Mouse (Mus musculus): ENCODE data around the gene Dctpp1.
A peak's percentile ranks its signal among the peaks of the same experiment; 100 is the strongest.

The Dctpp1 gene

DNA sequence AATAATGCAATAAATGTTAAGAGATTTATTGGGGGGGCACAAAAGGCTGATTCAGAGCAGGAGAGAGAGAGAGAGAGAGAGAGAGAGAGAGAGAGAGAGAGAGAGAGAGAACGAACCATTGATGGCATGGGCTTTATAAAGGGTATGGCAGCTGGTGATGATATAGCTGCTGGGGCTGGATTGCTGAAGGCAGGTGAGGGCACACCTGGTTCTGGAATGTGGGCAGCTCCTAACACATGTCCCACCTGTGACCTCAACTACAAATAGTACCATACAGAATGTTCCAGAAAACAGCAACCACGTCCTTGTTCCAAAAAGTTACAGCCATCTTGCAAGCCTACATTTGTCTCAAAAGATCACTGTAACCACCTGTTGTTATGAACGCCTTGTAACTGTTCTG, 29.1 kb downstream of the Dctpp1 start:
- DNase-seq, result no peak

DNA sequence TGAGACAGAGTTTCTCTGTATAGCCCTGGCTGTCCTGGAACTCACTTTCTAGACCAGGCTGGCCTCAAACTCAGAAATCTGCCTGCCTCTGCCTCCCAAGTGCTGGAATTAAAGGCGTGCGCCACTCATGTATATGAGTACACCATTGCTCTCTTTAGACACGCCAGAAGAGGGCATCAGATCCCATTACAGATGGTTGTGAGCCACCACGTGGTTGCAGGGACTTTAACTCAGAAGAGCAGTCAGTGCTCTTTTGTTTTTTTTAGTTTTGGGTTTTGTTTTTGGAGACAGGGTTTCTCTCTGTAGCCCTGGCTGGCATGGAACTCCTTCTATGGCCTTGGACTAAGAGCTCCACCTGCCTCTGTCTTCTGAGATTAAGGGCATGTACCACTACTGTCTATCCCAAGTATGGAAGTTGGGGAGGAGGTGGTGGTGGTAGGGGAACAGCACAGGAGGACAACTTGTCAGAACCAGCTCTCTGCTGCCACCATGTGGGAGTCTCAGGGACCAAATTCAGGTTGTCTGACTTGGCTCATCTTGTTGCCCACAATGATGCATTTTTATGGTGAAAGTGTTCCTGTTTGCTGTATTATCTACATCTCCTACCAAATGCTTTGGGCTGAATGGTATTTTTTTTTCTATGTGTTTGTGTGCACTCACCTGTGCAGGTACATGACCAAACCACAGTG, 31.8 kb downstream of the Dctpp1 start:
- DNase-seq, result peak; percentile 80

DNA sequence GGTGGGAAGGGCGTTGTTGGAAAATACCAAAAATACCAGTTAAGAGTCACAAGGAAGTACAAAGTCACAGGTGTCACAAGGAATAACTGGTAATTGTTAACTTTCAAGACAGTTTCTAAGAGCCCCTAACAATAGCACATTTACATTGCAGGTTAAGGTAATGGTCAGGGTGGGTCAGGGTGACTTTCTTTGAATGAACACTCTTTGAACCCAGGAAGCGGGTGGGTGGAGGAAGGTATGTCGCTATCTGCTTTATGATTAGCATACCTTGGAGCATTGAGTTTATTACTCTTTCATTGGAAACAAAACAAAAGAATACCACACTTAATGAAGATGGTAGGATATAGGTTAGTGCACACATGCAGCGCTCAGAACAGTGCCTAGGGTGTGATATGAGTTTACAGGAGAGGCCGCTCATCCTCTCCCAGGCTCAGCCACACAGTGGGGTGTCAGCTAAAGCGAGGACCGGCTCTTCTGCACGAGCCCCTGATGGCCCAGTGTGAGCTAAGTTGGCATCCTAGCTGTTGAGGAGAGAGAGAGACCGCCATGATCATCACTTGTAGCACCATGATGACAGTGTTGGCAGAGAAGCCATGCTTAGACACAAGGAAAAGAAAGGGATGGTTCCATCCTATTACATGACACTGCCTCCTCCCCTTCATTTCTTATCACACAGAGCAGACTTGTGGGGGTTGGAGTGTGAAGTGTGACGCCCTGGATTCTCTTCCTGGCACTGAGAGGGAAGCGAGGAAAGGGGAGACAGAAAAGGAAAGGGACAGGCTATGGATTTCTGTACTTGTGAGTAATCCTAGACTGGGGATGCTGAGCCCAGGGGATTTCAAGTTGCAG, 35.1 kb downstream of the Dctpp1 start:
- no peak for DNase-seq

DNA sequence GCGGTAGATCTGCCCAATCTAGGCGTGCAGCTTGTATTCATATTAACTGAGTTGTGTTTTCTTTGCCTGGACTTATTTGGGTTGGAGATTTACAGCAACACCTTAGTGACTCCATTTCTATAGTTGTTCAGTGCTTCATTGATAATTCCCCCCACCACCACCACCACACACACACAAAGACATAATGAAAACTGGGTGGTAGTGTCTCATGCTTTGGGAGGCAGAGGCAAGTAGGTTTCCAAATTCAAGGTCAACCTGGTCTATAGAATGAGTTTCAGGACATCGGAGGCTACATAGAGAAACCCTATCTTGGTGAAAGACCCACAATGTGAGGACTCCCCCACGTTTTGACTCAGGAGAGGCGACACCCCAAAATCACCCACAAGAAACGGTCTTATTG, 35.9 kb downstream of the Dctpp1 start:
- DNase-seq, result no peak

DNA sequence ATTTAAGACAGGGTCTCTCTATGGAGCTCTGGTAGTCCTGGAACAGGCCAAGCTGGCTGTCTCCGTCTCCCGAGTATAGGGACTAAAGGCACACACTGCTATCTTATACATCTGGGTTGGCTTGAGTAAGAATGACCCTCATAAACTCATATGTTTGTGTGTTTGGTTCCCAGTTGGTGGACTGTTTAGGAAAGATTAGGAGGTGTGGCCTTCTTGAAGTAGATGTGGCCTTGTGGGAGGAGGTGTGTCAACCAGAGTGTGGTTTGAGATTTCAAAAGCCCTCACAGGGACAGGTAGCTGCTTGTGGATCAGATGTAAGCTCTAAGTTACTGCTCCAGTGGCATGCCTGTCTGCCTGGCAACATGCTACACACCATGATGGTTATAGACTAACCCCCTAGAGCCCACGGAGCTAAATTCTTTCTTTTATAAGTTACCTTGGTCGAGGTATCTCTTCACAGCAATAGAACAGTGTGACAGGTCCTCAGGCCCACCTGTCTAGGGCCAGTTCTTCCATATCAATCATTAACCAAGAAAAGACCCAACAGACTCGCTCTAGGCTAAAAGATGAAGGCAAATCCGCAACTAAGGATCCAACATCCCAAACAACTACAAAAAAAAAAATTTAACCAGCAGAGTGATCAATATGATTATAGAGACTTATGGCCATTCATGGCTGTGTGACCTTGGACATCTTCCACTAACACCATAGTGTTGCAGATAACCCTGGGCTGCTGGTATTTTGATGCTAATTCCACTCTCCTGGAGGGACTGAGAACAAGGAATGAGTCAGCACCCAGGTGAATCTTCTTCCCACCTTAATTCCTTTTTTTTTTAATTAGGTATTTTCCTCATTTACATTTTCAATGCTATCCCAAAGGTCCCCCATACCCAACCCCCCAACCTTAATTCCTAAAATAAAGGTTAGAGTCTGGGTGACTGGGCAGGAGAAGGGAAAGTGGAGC, 36.7 kb downstream of the Dctpp1 start:
- DNase-seq, result no peak

DNA sequence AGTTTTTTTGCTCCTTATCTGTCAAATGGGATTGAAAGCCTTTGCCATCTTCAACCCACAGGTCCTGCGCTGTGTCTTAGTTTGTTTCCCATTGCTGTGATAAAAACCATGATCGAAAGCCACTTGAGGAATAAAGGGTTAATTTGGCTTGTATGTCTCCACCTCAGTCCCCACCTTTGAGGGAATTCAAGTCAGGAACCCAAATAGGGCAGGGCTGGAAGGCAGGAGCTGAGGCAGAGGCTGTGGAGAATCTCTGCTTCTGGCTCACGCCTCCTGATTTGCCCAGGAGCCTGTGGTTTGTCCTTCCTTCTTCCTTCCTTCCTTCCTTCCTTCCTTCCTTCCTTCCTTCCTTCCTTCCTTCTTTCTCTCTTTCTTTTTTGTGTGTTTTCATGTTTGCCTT, 37.4 kb downstream of the Dctpp1 start:
- DNase-seq, result no peak

DNA sequence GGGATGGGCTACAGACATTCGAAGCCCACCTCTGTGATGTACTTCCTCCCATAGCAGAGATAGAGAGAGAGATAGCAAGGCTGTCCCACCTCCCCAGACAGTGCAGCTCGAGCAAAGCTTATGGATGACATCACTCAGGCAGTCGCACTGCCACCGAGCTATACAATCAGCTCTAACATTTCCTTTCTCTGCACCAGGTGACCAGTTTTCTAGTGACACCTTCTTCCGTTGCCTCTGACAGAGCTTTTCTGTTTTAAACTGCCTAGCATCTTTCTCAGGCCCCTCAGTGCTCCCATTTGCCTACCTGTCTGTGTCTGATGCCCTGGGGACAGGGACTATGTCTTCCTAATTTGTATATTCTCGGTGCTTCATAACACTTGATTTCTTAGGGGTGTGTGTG, 40.1 kb downstream of the Dctpp1 start:
- DNase-seq, result no peak

DNA sequence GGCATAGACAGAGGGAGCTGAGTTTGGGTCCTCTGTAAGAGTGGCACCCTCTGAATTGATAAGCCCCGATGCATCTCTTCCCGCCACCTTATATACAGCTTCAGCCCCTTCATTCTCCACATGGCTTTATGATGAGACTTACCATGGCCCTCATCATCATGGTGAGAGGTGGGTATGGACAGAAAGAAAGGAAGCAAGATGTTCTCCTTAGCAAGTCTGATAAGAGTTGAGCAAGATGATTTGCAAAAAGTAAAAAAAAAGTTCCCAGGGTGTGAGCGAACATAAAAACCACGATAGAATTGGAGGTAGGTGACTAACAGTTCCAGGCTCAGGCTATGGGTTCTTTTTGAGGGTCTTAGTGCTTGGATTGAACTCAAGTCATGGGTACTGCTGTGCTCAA, 41.8 kb downstream of the Dctpp1 start:
- DNase-seq, result no peak

DNA sequence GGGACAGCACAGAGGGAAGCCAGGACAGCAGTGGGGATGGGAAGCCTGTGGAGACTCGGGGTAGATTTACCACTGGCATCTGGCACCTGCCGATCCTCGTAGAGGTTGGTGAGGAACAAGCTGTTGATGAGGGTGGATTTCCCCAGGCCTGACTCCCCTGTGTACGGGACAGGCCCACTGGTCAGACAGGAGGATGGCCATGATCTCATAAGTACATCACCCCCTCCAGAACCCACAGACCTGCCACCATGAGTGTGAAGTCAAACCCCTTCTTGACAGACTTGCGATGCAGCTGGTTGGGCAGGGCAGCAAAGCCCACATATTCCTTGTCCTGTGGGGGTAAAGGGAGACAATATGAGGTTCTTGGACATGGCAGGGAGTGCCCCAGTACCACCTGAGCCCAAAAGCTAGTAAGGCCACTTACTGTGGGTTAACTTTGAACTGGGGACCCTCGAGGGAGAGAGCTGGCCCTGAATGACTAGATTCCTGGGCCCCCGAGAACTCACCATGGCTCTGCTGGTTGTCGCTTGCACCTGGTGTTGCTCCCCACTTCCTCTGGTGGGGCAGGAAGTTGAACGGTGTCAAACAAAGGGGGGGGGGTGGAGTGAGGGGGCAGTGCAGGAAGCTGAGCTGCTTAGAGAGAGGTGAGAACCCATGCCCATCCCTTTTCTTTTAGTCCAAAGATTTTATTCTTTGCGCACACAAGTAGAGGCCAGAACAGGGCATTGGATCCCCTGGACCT, 42.4 kb downstream of the Dctpp1 start:
- DNase-seq, result no peak

DNA sequence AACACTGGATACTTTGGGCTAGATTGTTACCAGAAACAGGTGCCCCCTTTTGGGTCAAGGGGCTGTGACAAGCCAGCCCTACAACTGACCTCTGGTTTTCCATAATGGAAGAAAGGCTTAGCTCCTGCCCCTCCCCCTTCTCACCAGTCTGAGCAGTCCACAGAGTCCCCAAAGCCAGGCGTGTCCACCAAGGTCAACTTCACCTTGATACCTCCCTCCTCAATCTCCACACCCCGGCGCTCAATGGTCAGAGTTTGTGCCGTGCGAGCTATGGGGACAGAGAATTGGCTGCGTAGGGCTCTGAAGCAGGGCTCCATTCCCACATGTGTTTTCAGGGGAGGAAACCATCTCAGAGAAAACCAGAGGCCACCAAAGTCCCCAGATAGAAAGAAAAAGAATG, 43.0 kb downstream of the Dctpp1 start:
- no peak for DNase-seq

DNA sequence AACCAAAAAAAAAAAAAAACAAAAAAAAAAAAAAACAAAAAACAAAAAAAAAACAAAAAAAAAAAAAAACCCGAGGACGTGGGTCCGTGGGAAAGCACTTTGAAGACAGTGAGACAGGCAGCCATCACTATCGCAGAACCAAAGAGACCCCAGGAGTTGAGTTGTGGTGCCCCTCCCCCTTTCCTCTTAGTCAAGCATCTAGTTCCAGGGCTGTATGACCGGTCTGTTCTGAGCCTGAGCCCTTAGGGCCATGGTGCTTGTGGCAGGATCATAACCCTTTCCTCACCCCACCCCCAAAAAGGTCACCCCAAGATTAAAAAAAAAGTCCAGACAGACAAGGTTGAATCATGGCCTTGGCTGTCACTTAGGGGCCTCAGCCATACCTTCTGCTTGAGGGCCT, 44.2 kb downstream of the Dctpp1 start:
- DNase-seq, result no peak

DNA sequence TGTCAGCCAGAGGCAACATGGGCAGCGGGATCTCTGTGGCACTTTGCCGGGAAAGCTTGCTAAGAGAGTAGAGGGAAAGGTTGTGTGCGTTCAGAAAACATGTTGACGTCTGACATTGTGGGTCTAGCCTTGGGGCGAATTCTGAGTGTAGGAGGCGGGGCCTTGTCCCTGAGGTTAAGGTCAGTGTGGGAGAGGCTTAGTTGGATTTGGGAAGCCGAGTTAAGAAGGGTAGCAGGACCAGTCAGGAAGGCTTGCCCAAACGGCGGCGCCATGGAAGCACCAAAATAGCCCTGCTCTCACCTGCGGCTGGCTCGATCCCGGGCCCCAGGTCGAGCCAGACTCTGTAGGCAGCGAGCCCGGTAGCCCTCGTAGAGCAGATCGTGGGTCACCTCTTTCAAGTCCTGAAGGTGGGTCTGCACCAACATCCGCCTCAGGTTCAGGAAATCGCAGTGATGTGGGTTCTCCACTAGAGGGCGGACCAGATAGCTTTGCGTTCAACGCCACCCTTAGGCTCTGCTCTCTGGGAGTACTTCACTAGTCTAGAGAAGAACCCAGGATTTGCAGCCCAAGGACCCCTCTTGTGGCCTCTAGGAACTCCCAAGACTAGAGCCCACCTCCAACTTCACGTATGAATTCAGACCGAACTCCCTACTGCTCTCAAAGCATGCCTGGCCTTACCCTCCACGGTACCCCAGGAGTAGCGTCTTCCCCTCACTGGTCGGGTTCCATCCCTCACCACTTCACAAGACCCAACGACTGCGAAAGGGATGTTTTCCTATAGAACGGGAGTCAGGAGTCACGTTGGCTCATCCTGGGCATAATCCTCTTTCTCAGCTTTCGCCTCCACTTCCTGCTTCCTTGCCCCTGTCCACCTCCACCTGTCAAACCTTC, 45.3 kb downstream of the Dctpp1 start:
- peak; percentile 69 for DNase-seq

DNA sequence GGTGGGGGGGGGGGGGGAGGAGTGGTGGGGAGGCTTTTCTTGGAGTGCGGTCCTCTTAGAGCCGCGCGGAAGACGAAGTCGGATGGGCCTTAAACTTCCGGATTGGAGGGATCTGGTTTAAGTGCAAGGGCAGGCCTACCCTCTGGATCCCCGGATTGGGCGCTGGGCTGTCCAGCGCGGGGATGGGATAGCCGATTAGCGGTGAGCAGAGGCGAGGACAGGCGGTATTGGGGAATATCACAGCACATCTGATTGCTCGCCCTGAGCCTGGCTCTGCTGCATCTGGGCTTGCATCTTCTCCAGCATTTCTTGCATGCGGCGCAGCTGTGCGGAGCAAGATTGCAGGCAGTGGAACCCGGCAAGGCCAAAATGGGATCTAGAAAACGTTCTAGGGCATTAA, 46.0 kb downstream of the Dctpp1 start:
- DNase-seq, result no peak

DNA sequence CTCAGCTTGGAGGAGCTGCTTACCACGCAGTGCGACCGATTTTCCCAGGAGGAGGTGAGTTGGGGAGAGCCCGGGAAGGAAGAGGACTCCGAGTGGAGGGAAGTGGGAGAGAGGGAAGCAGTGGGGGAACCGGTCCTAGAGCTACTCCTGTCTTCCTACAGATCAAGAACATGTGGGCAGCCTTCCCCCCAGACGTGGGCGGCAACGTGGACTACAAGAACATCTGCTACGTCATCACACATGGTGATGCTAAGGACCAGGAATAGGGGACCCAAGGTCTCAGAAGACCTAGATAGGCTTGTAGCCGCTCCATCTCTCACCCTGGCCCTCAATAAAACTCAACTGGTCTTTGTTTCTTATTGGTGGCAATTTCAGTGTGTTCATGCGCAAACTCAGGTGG, 46.6 kb downstream of the Dctpp1 start:
- no peak for DNase-seq

DNA sequence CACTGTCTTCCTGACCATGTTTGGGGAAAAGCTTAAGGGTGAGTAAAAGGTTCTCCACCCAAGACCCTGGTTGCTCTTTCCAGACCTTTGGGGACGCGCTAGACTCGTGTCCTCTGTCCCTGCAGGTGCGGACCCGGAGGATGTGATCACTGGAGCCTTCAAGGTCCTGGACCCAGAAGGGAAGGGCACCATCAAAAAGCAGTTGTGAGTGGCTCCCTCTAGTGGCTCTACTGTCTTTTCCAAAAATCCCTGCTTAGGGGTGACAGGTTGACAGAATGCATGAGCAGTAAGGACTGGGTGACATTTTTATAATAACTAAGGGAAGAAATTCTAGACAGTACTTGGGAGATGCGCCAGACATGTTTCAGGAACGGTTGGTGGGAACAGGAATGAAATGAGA, 47.0 kb downstream of the Dctpp1 start:
- DNase-seq, result no peak

DNA sequence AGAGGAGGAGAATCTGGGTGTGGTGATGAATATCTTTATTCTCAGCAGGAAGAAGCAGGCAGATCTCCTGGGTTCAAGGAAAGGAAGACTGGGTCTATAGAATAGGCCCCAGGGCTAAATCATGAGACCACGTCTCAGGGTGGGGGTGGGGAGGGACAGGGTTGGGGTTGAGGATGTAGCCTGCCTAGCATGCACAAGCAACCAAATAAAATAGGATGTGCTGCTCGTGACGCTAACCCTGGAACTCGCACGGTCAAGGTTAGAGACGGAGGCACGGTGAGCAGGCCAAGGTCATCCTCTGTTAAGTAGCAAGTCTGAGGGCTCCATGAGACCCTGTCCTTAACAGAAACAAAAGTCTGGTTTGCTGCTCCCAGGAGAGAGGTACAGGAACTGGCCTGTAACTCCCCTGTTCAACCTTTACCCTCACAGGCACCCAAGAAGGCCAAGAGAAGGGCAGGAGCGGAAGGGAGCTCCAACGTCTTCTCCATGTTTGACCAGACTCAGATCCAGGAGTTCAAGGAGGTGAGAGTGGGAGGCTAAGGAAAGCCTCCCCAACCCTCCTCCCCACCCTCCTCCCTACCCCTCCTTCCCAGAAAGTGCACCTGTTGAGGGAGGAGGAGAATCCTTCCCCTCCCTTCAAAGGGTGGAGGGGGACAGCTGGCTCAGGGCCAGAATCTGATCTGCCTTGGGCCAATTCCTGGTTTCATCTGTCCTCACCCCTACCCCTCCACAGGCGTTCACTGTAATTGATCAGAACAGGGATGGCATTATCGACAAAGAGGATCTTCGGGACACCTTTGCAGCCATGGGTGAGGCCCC, 47.9 kb downstream of the Dctpp1 start:
- DNase-seq, result no peak

DNA sequence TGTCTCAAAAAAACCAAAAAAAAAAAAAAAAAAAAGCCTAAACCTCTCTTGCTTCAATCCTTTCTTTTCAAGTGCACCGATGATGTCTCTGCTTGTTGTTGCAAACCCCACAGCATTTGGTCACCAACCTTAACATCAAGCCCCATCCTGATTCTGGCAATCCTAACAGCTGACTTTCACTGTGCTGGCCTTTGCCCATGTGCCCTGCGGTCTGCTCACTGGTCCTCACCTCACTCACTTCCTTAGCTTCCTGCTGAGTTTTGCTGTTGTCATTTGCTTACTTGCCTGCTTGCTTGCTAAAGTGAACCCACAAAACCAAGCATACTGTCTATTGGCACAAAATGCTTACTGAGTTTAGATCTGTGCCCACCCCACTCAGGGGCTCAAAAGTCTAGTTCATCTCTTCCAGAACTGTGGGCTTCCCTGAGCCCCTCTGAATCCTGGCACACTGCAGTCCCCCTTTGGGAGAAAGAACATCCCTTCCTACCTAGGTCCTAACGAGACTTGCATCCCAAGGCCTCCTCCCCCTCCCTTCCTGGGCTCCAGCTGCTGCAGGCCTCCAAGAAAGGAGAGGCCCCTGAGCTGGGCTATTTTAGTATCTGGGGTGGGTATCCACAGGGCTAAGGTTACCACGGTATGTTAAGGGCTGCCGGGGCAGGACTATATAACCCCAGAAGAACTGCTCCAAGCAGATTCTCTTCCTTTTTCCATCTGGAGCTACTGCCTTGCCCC, 49.3 kb downstream of the Dctpp1 start:
- DNase-seq, result no peak

DNA sequence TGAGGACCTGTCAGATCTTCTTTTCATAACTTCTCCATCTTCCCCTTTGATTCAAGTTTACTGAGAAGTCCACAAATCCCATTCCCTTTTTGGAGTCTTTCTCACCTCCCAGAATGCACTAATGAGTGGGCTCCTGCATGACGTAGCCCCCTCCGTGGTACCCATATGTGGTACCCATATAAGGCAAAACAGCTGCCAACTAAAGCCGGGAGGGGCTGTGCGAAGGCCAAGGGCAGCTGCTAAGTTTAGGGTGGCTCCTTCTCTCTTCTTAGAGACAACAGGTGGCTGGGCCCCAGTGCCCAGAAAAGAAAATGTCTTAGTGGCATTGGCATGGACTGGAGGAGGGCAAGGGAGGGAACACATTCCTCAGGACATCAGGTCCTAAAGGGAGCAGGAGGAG, 50.2 kb downstream of the Dctpp1 start:
- no peak for DNase-seq

DNA sequence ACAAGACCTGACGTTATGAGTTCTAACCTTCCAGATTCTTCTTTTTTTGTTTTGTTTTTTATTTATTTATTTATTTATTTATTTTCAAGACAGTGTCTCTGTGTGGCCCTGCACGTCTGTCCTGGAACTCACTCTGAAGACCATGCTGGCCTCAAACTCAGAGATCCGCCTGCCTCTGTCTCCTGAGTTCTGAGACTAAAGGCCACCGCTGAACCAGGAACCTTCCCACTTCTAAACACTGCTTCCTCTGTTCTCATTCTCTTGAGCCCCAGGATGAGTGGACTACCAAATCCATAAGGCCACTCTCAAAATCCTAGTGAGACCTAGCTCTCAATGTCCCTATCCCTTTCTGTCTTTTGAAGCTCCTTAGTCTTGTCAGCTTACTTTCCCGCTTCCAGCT, 50.7 kb downstream of the Dctpp1 start:
- no peak for DNase-seq

Measured in cerebellum, adult 8-10 months (tissue).